Mouse (Mus musculus) spleen, postnatal 10 days (tissue): Measurements from ENCODE around the gene Gm43552.

Source experiments
- DNase-seq, 2 experiments: peaks; one replicate each; pipeline ENCODE4 v3.0.0; 2021 to 2022; ENCODE audit warnings: low spot score in 2 of 2

Gene Gm43552

GRCm38 (mm10) chr5:65438041-65438440 lies 54.6 kb downstream of the Gm43552 start:
- DNase-seq = no peak

GRCm38 (mm10) chr5:65435806-65436561 lies 56.6 kb downstream of the Gm43552 start, which contains the start of gene Ugdh:
TSS of gene Ugdh (minus strand) at chr5:65435949.
- DNase-seq = peak; percentile 92 to 96

- DNase-seq = no peak
These were observed 57.2 kb downstream of the Gm43552 start for GRCm38 (mm10) chr5:65435363-65435805.

- DNase-seq = no peak
These were observed 57.9 kb downstream of the Gm43552 start for GRCm38 (mm10) chr5:65434471-65435362.

- DNase-seq = no peak
These were observed 63.2 kb downstream of the Gm43552 start for GRCm38 (mm10) chr5:65429441-65429840.

GRCm38 (mm10) chr5:65428321-65428720 lies 64.3 kb downstream of the Gm43552 start:
- DNase-seq = no peak

- no peak for DNase-seq
These were observed 67.4 kb downstream of the Gm43552 start for GRCm38 (mm10) chr5:65425251-65425650.

- no peak for DNase-seq
These were observed 68.4 kb downstream of the Gm43552 start for GRCm38 (mm10) chr5:65424215-65424614.

DNA sequence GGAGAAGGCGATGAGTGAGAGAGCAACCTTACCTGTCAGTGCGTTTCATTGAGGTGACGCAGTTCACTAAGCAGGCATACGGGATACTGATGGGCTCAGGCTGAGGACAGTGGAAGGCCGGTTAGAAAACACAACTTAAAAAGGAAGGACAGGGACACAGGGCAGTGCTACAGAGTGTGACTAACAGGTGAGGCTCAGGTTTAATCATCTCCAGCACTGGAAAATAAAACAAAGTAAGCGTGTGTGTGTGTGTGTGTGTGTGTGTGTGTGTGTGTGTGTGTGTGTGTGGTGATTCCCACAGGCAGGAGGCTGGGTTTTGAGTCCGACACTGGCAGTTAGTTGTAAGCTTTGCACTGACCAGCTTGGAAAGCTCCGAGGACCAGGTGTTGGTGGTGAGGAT lies 69.8 kb downstream of the Gm43552 start:
- DNase-seq = no peak

DNA sequence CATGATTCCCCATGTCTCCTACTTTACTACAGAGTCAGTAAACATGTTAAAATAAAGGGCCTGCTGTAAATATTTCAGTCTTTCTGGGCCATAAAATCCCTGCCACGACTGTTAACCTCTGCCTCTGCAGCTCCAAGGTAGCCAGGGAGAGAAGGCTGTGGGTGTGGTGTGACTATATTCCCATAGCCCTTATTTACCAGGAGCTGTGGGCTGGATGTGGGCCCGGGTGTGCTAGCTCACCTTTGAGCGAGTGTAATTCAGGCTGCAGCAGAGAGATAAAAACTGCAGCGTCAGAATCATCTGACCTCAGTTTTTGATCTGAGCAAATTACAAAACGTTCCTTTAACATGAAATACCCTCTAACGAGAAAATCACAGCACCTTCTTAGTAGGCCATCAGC lies 71.8 kb downstream of the Gm43552 start:
- no peak for DNase-seq

- no peak for DNase-seq
These were observed 73.5 kb downstream of the Gm43552 start for GRCm38 (mm10) chr5:65419136-65419535.

GRCm38 (mm10) chr5:65415653-65416458 lies 76.8 kb downstream of the Gm43552 start:
- peak in 1 of 2 experiments; percentile 25 for DNase-seq

GRCm38 (mm10) chr5:65407989-65408388 lies 84.6 kb downstream of the Gm43552 start:
- no peak for DNase-seq

GRCm38 (mm10) chr5:65401251-65401994 lies 91.2 kb downstream of the Gm43552 start:
- DNase-seq = peak; percentile 71 to 84

DNA sequence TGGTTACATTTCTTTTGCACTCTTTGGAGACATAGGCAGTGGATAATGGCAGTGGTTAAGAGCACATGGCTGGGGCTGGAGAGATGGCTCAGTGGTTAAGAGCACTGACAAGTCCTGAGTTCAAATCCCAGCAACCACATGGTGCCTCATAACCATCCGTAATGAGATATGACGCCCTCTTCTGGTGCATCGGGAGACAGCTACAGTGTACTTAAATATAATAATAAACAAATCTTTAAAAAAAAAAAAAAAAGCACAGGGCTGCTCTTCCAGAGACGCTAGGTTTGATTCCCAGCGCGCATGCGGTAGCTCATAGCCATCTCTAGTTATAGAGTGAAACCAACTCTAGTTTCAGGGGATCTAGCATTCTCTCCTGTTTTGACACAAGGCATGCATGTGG lies 98.2 kb downstream of the Gm43552 start:
- no peak for DNase-seq

DNA sequence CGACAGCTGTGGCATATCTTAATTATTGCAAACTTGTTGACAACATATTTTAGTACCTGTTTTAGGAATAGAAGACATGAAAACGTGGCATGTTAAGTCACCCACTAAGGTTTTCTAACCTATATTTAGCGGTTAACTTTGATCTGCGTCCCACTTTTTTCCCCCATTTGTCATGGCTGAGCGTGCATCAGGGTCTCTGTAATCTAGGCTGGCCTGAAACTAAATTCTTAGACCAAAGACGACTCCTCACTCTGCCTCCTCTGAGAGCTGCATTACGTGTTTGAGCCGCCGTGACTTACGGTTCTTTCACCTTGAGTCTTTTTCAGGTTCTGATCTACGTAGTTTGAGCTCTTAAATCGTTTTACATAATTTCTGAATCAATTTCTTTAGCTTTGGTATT lies 100.9 kb downstream of the Gm43552 start:
- peak; percentile 11 to 22 for DNase-seq

DNA sequence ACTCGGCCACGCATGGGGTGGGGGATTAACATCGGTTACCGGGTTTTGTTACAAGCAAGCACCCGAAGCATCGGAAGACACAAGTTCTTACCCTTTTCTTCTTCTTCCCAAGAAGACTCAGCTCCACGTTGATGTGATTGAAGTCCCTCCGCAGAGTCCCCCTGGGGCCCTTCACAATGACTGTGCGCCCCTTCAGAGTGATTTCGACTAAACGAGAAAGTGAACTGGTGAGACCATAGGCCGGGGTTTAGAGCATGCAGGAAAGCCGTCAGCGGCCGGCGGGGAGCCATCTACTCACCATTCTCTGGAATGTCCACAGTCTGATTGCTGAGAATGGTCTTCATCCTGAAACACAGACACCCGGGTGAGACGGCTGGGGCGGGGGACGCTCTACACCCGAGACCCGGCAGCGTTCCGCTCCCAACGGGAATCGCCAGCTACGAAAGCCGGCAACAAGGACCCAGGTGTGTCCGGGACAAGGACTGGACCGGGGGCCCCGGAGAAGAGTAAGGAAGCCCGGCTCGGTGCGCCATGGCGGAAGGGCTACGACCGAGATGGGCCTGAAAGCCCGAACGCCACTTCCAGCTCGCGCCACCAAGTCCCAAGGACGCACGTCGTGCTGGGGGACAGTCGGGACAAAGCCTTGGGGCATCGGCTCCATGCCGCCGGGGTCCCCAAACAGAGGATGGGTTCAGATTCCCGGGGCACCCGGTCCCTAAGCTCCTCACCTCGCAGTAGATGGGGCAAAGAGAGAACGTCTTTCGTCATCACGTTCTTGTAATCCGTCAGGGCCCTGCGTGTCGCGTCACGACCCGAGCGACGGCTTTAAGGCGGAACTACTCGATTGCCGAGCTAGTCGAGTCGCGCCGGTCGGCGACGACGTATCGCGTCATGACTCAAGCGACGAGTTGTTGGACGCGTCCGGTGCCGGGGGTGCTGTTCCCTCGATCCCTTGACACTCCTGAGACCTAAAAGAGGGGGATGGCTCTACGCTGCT lies 101.7 kb downstream of the Gm43552 start, which contains the start of the genes Rpl9 and Lias:
Rpl9 (minus strand) TSS at position 797 of the 997 bp plus-strand sequence.
Lias (plus strand) TSS at position 850 of the 997 bp plus-strand sequence.
- peak; percentile 99 to 100 for DNase-seq

- no peak for DNase-seq
These were observed 105.4 kb downstream of the Gm43552 start for GRCm38 (mm10) chr5:65387008-65387867.

- no peak for DNase-seq
These were observed 106.9 kb downstream of the Gm43552 start for GRCm38 (mm10) chr5:65385704-65386103.
